ENCODE assay signal across 12 mouse cellular contexts in the genomic region with DNA sequence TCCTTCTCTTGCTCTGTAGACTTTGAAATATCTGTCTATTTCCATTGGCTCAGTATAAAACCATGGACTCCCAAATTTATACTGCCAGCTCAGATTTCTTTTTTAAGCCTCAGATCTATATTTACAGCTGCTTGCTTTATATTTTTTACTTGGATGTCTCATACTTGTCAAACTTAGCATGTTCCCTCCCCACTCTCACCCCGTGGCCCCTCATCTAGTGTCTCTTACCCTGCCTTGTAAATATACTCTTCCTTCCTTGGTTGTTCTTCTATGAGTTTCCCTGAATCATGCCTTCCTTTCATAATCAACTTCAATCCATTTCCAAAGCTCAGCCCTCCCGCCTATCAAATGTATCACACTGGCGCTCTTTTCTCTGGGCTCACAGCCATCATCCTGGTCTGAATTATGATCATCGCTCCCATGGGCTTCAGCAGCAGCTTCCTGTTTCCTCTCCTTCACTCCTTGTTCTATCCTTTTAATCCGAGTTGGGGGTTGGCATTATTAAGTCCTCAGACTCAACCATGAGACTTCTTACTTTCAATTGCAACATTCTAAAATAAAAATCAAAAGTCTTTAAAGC.
DNase-seq lines count a peak whose midpoint lies in the region; ATAC-seq and TF ChIP-seq lines count a peak whose summit lies in the region.
"Had no signal": no experiment of that assay in that cellular context is flagged by ENCODE, and none has a peak within 500 bp of the region (broad histone marks: within the 10 kb centered on the region; RNA-seq: fewer than 3 reads in every experiment).

No protein-coding gene starts in this region.

- 70% methylated on average over 5 of the region's 5 CpGs for WGBS in kidney, adult 2 months
- WGBS in kidney, embryonic 14.5 days: 68% methylated on average over 5 of the region's 5 CpGs

- no peak overlapping the region for H3K27ac ChIP-seq in kidney, adult 2 months (ENCODE audit: insufficient read depth, low read depth, low read length)
- H3K27ac ChIP-seq in kidney, embryonic 14.5 days (ENCODE audit: low read depth, low read length): no peak overlapping the region
- H3K27ac ChIP-seq in embryonic fibroblast, embryonic 13.5 days (ENCODE audit: insufficient read depth, low read length): peak overlapping the region; percentile 32
- H3K27ac ChIP-seq: embryonic facial prominence, embryonic 12.5 days; macrophage had no signal

- no peaks in the 10 kb centered on the region for H3K27me3 ChIP-seq in kidney, adult 2 months (replicated peaks; ENCODE audit: control insufficient read depth, insufficient read depth, low read length)
- no peaks in the 10 kb centered on the region for H3K27me3 ChIP-seq in kidney, embryonic 14.5 days (ENCODE audit: control insufficient read depth, insufficient read depth, low read length)
- H3K27me3 ChIP-seq: CH12.LX; embryonic facial prominence, embryonic 12.5 days had no signal

- H3K36me3 ChIP-seq in kidney, adult 2 months (ENCODE audit: control insufficient read depth, insufficient read depth, low read length): no peaks in the 10 kb centered on the region
- H3K36me3 ChIP-seq in kidney, embryonic 14.5 days (ENCODE audit: control insufficient read depth, insufficient read depth, low read length): no peaks in the 10 kb centered on the region
- H3K36me3 ChIP-seq: embryonic facial prominence, embryonic 12.5 days had no signal

- H3K9me3 ChIP-seq in kidney, embryonic 14.5 days (ENCODE audit: control insufficient read depth, low read length): no peaks in the 10 kb centered on the region
- H3K9me3 ChIP-seq: embryonic facial prominence, embryonic 12.5 days had no signal

- H3K4me3 ChIP-seq in kidney, adult 2 months (ENCODE audit: insufficient read depth, low read depth, low read length): no peak overlapping the region
- no peak overlapping the region for H3K4me3 ChIP-seq in kidney, embryonic 14.5 days (ENCODE audit: low read length)
- no peak overlapping the region for H3K4me3 ChIP-seq in embryonic fibroblast, embryonic 13.5 days (ENCODE audit: insufficient read depth, low read length)
- H3K4me3 ChIP-seq: embryonic facial prominence, embryonic 12.5 days had no signal

- intact Hi-C loops in heart, postnatal 10 days (cut with DNase I): no loop called here

- TF ChIP-seq CTCF in kidney, adult 2 months (conservative IDR thresholded peaks at IDR 0.05; ENCODE audit: insufficient read depth, insufficient read length, low read depth, low read length): no peak
- TF ChIP-seq CTCF in embryonic fibroblast, embryonic 13.5 days (IDR thresholded peaks at IDR 0.05; ENCODE audit: borderline replicate concordance, insufficient read depth, low read length): no peak

- no peak overlapping the region for H3K4me2 ChIP-seq in kidney, embryonic 14.5 days (replicated peaks; ENCODE audit: low read depth, low read length)
- H3K4me2 ChIP-seq: embryonic facial prominence, embryonic 12.5 days had no signal

- TF ChIP-seq POLR2A in kidney, adult 2 months (IDR thresholded peaks at IDR 0.05; ENCODE audit: low read depth, low read length): no peak
- TF ChIP-seq POLR2A in embryonic fibroblast, embryonic 13.5 days (IDR thresholded peaks at IDR 0.05; ENCODE audit: low read depth, low read length): no peak

- H3K4me1 ChIP-seq in kidney, adult 2 months (ENCODE audit: control insufficient read depth, insufficient read depth, low read length): no peaks in the 10 kb centered on the region
- H3K4me1 ChIP-seq in kidney, embryonic 14.5 days (ENCODE audit: control insufficient read depth, insufficient read depth, low read length): no peaks in the 10 kb centered on the region
- H3K4me1 ChIP-seq in embryonic fibroblast, embryonic 13.5 days (ENCODE audit: control insufficient read depth, insufficient read depth, low read length): peaks cover 6% of the 10 kb centered on the region
- H3K4me1 ChIP-seq: embryonic facial prominence, embryonic 12.5 days had no signal

- peak; percentile 52 for DNase-seq in kidney, adult 2 months
- DNase-seq in heart, postnatal 10 days: peak; percentile 17 to 41
- peak; percentile 62 for DNase-seq in lung, postnatal 10 days
- no peak for DNase-seq in neural tube, embryonic 10.5 days (ENCODE audit: extremely low spot score, low spot score)
- DNase-seq in layer of hippocampus, adult 9-10 months (ENCODE audit: low spot score): no peak
- DNase-seq: cerebellum, adult 2 months had no signal

- no peak for ATAC-seq in kidney, embryonic 14.5 days (ENCODE audit: low FRiP score, low TSS enrichment)
- ATAC-seq: intestine, postnatal 0 days had no signal

- H3K9ac ChIP-seq in kidney, embryonic 14.5 days (ENCODE audit: low read depth, low read length): no peak overlapping the region
- H3K9ac ChIP-seq: embryonic facial prominence, embryonic 12.5 days had no signal

Comparison
In these comparisons a context has a peak if more than half of its experiments do, and no peak if none do; other contexts are left out.
1. DNase-seq: peak in kidney, adult 2 months (single experiment), heart, postnatal 10 days (2 of 2) and lung, postnatal 10 days (single experiment); none in neural tube, embryonic 10.5 days (single experiment) and layer of hippocampus, adult 9-10 months (single experiment).